Mouse (Mus musculus) midbrain, embryonic 14.5 days (tissue): Measurements from ENCODE around the gene Apon. TPM values are rescaled to one million over a fixed set of nuclear protein-coding genes. Genes with fewer than 3 reads are reported as not detected.

Source experiments
- ATAC-seq: fragments of 200-750 bp; cut with Nextera tagmentation; 2 replicates; pipeline ENCODE4 v1.8.0; 2017; ENCODE audit warnings: moderate number of reproducible peaks, moderate library complexity; ENCODE audit not compliant: low FRiP score, low TSS enrichment
- DNase-seq: peaks from one replicate; pipeline ENCODE4 v3.0.0-alpha.2; 2015
- H3K27ac ChIP-seq: fragments of 300-500 bp; sonication (generic); replicated peaks from 2 replicates; pipeline ENCODE4 v1.5.1; 2014; ENCODE audit warnings: mild to moderate bottlenecking, low read depth, low read length, moderate library complexity
- H3K27me3 ChIP-seq: fragments of 300-500 bp; sonication (generic); 2 replicates; pipeline ENCODE4 v1.6.1; 2014; ENCODE audit warnings: low read length, control low read depth, mixed read lengths; ENCODE audit not compliant: control insufficient read depth, insufficient read depth
- H3K36me3 ChIP-seq: fragments of 300-500 bp; sonication (generic); 2 replicates; pipeline ENCODE4 v1.6.1; 2014; ENCODE audit warnings: low read length, control low read depth; ENCODE audit not compliant: control insufficient read depth, insufficient read depth
- H3K4me1 ChIP-seq: fragments of 300-500 bp; sonication (generic); 2 replicates; pipeline ENCODE4 v1.6.1; 2014; ENCODE audit warnings: mild to moderate bottlenecking, antibody characterized with exemption, low read length, control low read depth; ENCODE audit not compliant: control insufficient read depth, insufficient read depth
- H3K4me2 ChIP-seq: fragments of 300-500 bp; sonication (generic); 2 replicates; pipeline ENCODE4 v1.6.1; 2014; ENCODE audit warnings: mild to moderate bottlenecking, low read length, moderate library complexity
- H3K4me3 ChIP-seq: fragments of 300-500 bp; sonication (generic); replicated peaks from 2 replicates; pipeline ENCODE4 v1.5.1; 2014; ENCODE audit warnings: low read depth, low read length
- H3K9ac ChIP-seq: fragments of 300-500 bp; sonication (generic); replicated peaks from 2 replicates; pipeline ENCODE4 v1.6.1; 2014; ENCODE audit warnings: mild to moderate bottlenecking, low read length, moderate library complexity
- H3K9me3 ChIP-seq: fragments of 300-500 bp; sonication (generic); 2 replicates; pipeline ENCODE4 v1.6.1; 2016; ENCODE audit warnings: low read length, control low read depth, mixed read lengths; ENCODE audit not compliant: control insufficient read depth
- WGBS: fragments of 180-500 bp; shearing (Covaris S2); extraction: QIAGEN DNeasy Blood & Tissue Kit; methylation state at CpG from one replicate; pipeline ENCODE4 v1.1.7; 2014; 5-methylcytosine and 5-hydroxymethylcytosine counted together
- polyA plus RNA-seq: library from polyadenylated mRNA; unstranded; fragments of >200 nt; fragmentation: Nextera tagmentation; extraction: Ambion mirVana; gene quantifications from 2 replicates; pipeline ENCODE4 v1.2.1, GENCODE M21; 2014

Apon gene
- polyA plus RNA-seq, 1 experiment from 2014 or later, result not detected

DNA sequence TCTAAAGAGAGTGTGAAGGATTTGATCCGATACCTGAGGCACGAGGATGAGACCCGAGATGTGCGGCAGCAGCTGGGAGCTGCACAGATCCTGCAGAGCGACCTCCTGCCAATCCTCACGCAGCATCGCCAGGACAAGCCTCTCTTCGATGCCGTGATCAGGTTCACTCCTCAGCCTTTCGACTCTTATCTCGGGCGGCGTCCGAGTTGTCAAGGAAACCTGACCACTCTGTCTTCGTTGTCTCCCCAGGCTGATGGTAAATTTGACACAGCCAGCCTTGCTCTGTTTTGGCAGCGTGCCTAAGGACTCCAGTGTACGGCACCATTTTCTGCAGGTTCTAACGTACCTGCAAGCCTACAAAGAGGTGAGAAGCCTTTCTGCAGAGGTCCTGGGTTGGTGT lies 13.8 kb upstream of the Apon start:
- Histone ChIP-seq H3K4me1 (0 out of 2 replicates have a peak, but pooled peaks cover 3% of the 10 kb centered on the region), H3K4me3 (no peak overlapping the region), H3K27me3 (no peaks in the 10 kb centered on the region), H3K36me3 (peaks cover 33% of the 10 kb centered on the region), H3K27ac (no peak overlapping the region), H3K4me2 (no peak overlapping the region), H3K9ac (no peak overlapping the region), H3K9me3 (no peaks in the 10 kb centered on the region)
- 94% methylated on average over 18 of the region's 18 CpGs for WGBS
- DNase-seq (no peak), ATAC-seq (no peak)

DNA sequence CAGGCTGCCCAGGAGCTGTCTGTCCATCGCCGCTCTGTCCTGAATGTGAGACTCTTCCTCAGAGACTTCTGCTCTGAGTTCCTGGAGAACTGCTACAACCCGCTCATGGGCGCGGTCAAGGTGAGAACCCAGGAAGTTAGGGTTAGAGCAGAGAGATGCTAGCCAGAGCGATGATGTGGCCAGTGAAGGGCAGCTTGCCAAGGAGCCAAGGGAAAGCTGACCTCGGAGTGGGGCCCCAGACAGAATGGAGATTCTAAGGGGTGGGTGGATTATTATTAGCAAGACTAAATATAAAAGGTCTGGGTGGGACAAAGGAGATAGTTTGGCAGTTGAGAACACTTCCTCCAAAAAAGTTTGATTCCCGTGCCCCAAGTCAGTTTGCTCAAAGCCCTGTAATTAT lies 10.6 kb upstream of the Apon start:
- no peak overlapping the region for H3K27ac ChIP-seq
- no peak overlapping the region for H3K4me3 ChIP-seq
- 94% methylated on average over 8 of the region's 8 CpGs for WGBS
- H3K9ac ChIP-seq, result no peak overlapping the region
- peaks cover 63% of the 10 kb centered on the region for H3K36me3 ChIP-seq
- no peaks in the 10 kb centered on the region for H3K27me3 ChIP-seq
- ATAC-seq (no peak), DNase-seq (no peak)
- no peak overlapping the region for H3K4me2 ChIP-seq
- H3K4me1 ChIP-seq, result no peaks in the 10 kb centered on the region
- H3K9me3 ChIP-seq, result no peaks in the 10 kb centered on the region

DNA sequence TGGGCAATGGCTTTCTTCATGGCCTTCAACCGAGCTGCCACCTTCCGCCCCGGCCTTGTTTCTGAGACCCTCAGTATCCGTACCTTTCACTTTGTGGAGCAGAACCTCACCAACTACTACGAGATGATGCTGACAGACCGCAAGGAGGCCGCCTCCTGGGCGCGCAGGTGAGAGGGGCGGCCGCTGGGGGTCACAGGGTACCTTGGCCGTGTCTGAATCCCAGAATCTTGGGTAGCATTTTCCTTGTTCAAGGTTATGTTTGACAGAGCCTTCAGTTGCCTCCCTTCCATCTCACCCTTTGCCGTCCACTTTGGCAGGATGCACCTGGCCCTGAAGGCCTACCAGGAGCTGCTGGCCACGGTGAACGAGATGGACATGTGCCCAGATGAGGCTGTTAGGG lies 9.8 kb upstream of the Apon start:
- Histone ChIP-seq H3K4me1 (no peaks in the 10 kb centered on the region), H3K36me3 (peaks cover 69% of the 10 kb centered on the region), H3K27me3 (no peaks in the 10 kb centered on the region), H3K9ac (no peak overlapping the region), H3K4me2 (no peak overlapping the region), H3K4me3 (no peak overlapping the region), H3K27ac (no peak overlapping the region), H3K9me3 (no peaks in the 10 kb centered on the region)
- no peak for ATAC-seq
- DNase-seq, result no peak
- 97% methylated on average over 15 of the region's 15 CpGs for WGBS

DNA sequence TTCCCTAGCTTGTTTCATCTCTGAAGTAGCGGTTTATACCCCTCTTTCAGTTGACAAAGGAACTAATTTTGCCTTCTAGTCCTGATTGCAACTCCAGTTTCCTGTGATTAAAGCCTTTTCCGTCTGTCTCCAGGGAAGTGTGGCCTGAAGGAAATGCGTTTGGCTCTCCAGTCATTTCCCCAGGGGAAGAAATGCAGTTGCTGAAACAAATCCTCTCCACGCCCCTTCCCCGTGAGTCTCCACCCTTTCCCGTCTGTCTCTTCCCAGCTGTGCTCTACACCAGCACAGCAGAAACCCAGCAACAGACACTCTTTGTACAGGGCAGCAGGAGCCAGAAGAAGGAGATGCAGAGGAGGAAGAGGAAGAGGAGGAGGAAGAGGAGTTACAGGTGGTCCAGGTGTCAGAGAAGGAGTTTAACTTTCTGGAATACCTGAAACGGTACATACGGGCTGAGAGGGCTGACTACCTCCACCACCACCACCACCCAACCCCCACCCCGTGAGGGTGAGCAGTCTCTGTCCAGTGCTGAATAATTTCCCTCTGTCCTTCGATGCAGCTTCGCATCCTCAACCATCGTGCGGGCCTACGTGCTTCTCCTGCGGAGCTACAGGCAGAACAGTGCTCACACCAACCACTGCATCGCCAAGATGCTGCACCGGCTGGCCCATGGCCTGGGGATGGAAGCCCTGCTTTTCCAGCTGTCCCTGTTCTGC lies 6.7 kb upstream of the Apon start:
- no peaks in the 10 kb centered on the region for H3K4me1 ChIP-seq
- H3K27ac ChIP-seq, result no peak overlapping the region
- no peak for DNase-seq
- no peaks in the 10 kb centered on the region for H3K27me3 ChIP-seq
- WGBS, result 87% methylated on average over 17 of the region's 17 CpGs
- no peak overlapping the region for H3K4me2 ChIP-seq
- ATAC-seq, result no peak
- H3K9ac ChIP-seq, result no peak overlapping the region
- no peaks in the 10 kb centered on the region for H3K9me3 ChIP-seq
- no peak overlapping the region for H3K4me3 ChIP-seq
- peaks cover 90% of the 10 kb centered on the region for H3K36me3 ChIP-seq

DNA sequence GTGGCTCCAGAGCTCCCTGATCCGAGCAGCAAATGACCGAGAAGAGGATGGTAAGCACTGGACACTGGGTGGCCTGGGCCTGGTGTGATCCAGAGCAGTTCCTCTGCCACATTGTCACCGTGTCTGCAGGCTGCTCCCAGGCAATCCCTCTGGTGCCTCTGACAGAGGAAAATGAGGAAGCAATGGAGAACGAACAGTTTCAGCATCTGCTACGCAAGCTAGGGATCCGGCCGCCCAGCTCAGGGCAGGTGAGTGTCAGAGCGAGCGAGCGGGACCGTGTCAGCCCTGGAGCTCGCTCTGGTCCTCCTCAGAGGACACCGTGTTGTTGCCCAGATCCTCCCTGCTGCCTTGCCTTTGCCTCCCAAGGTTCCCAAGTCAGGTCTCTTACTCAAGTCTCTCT lies 3.3 kb upstream of the Apon start:
- Histone ChIP-seq H3K36me3 (peaks cover 66% of the 10 kb centered on the region), H3K27me3 (no peaks in the 10 kb centered on the region), H3K4me3 (no peak overlapping the region), H3K9me3 (no peaks in the 10 kb centered on the region), H3K9ac (no peak overlapping the region), H3K27ac (no peak overlapping the region), H3K4me1 (no peaks in the 10 kb centered on the region), H3K4me2 (no peak overlapping the region)
- DNase-seq (no peak), ATAC-seq (no peak)
- 97% methylated on average over 13 of the region's 13 CpGs for WGBS

DNA sequence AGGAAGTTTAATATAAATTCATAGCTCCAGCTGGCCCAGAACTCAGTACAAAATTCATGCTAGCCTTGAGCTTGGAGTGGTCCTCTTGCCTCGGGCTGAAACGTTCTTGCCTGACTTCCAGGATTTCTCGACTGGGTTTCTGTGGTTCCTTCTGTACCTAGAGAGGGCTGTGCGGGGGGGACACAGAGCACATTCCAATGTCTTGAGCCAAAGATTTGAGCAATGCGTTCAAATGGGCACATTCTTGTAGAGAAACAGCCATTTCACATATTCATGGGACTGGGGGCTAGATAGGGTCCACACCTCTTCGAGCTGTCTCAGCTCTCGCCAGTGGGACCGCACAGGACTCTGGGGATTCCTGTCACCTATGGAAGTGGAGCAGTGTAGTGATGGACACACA lies 2.0 kb downstream of the Apon start:
- H3K9me3 ChIP-seq, result no peaks in the 10 kb centered on the region
- no peak overlapping the region for H3K27ac ChIP-seq
- H3K4me2 ChIP-seq, result no peak overlapping the region
- H3K27me3 ChIP-seq, result no peaks in the 10 kb centered on the region
- H3K4me1 ChIP-seq, result no peaks in the 10 kb centered on the region
- DNase-seq, result no peak
- H3K9ac ChIP-seq, result no peak overlapping the region
- peaks cover 17% of the 10 kb centered on the region for H3K36me3 ChIP-seq
- 91% methylated on average over 8 of the region's 8 CpGs for WGBS
- ATAC-seq, result no peak
- no peak overlapping the region for H3K4me3 ChIP-seq

DNA sequence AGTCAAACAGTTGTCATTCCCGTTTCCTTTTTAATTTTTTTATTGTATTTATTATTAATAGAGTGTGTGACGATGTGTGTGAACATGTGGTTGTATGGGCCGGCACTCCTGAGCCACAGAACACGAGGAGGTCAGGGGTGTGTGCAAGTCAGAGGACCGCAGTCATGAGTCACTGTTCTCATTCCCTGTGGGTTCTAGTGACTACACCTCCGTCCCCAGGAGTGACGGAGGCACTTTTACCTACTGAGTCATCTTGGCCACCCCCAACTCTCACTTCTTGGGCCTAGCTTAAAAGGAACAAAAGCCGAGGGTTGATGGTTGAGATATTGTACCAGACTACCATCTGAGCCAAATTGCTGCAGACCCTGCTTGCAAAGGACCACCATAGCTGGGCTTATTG lies 2.4 kb downstream of the Apon start:
- no peak for ATAC-seq

DNA sequence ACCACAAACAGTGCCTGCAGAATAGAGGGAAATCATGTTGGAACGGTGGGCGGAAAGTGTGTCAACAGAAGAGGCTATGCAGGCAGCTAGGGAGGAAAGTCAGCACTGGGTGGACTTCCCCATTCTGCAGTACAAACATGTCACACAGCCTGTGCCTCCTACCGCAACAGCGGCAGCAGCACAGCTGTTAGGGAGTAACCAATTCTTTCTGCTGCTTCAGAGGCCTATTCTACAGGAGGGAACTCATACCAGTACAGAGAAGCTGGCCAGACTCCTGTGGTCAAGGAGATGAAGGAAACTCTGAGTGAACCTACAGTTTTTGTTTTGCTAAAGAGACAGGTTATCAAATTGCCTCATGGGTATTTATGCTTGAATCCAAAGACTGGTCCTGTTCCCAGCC lies 5.1 kb downstream of the Apon start:
- no peak overlapping the region for H3K27ac ChIP-seq
- H3K9me3 ChIP-seq, result no peaks in the 10 kb centered on the region
- H3K9ac ChIP-seq, result no peak overlapping the region
- H3K4me3 ChIP-seq, result no peak overlapping the region
- H3K27me3 ChIP-seq, result no peaks in the 10 kb centered on the region
- DNase-seq (no peak), ATAC-seq (no peak)
- H3K4me2 ChIP-seq, result no peak overlapping the region
- no peaks in the 10 kb centered on the region for H3K36me3 ChIP-seq
- WGBS, result 87% methylated on average over 4 of the region's 4 CpGs
- H3K4me1 ChIP-seq, result no peaks in the 10 kb centered on the region

More for the DNA sequence above, 2.4 kb downstream of the Apon start:
- WGBS, result 93% methylated on average over 8 of the region's 8 CpGs
- no peaks in the 10 kb centered on the region for H3K4me1 ChIP-seq
- no peaks in the 10 kb centered on the region for H3K9me3 ChIP-seq
- no peak overlapping the region for H3K4me3 ChIP-seq
- H3K36me3 ChIP-seq, result peaks cover 13% of the 10 kb centered on the region
- no peak for DNase-seq
- H3K4me2 ChIP-seq, result no peak overlapping the region
- H3K9ac ChIP-seq, result no peak overlapping the region
- H3K27me3 ChIP-seq, result no peaks in the 10 kb centered on the region
- no peak overlapping the region for H3K27ac ChIP-seq

DNA sequence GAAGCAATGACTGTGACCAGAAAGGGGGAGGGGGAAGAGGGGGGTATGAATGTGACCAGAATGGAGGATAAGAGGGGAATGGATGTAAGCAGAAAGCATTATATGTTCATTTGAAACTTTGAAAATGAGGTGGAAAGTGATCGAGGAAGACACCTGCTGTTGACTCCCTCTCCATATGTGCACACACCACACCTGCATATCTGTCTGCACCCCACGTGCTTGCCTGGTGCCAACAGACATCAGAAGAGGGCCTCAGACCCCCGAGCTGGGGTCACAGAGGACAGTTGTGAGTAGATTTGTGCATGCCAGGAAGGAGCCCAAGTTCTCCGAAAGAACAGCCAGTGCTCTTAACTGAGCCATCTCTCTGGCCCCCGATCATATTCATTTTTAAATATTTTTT lies 6.0 kb downstream of the Apon start:
- Histone ChIP-seq H3K36me3 (no peaks in the 10 kb centered on the region), H3K4me3 (no peak overlapping the region), H3K9me3 (no peaks in the 10 kb centered on the region), H3K4me1 (no peaks in the 10 kb centered on the region), H3K27ac (no peak overlapping the region), H3K9ac (no peak overlapping the region), H3K27me3 (no peaks in the 10 kb centered on the region), H3K4me2 (no peak overlapping the region)
- no peak for DNase-seq
- ATAC-seq, result no peak
- WGBS, result 87% methylated on average over 5 of the region's 5 CpGs
